Mouse (Mus musculus) ES-Bruce4 (cell line): ENCODE results near the gene Rcn3.

Experiments
- CTCF ChIP-seq: IDR thresholded peaks from one replicate; pipeline ENCODE4 v1.8.1; 2011; ENCODE audit warnings: low read depth, low read length
- EP300 ChIP-seq: IDR thresholded peaks from 2 replicates; pipeline ENCODE4 v1.6.1; 2011; ENCODE audit warnings: low read depth, low read length; ENCODE audit not compliant: insufficient read depth
- POLR2A ChIP-seq: IDR thresholded peaks from one replicate; pipeline ENCODE4 v1.8.1; 2011; ENCODE audit warnings: low read length; ENCODE audit not compliant: insufficient read depth

DNA sequence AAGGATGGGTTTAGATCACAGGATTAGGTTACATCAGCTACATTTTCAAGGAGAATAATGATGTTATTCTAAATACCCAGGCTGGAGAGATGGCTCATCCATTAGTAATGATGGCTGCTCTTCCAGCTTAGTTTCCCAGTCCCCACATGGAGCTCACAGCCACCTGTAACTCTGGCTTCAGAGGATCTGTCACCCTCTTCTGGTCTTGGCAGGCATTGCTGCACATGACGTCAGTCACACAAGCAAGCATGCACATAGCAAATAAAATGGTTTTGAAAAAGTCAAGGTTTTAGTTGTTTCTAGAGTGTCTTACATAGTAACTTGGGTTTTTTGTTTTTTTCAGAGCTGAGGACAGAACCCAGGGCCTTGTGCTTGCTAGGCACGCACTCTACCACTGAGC, 19.8 kb downstream of the Rcn3 start:
- TF ChIP-seq EP300 (no peak), POLR2A (no peak), CTCF (peak; percentile 82)
